Mouse (Mus musculus): ENCODE measurements at regions not wholly inside any gene's neighbourhood (a gene's known extent, or its start where the extent isn't known, plus 50 kb on each side); places are given as distances from the start of the nearest gene placed in this dataset.

DNA sequence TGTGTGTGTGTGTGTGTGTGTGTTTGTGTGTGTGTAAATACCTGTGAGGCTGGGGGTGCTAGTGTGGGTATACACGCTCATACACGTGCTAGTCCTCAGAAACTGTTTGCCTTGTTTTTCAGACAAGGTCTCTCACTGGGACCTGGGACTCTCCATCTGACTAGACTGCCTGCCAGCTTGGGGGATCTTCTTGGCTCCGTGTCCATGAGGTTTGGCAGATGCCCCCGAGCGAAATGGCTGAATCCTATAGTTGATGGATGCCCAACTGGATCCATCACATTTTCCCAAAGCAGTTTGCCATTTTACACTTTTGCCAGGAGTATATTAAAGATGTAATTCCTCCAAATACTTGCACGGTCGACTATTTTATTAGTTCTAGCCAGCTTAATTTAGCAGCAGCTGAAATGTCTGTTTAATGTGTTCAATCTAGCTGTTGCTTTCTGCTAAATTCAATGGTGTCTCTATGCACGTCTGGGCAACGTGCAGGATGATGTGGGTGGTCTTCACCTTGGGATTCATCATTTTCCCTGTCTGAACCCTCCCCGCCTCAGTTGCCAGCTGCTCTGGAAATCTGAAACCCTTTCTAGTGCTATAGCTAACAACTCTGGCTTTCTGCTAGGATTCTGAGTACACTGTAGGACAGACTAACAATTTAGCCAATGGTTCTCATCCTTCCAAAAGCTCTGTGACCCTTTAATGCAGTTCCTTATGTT, 213.3 kb upstream of the Lrig3 start:
- no peak overlapping the region for H3K27ac ChIP-seq
- WGBS: 74% methylated on average over 10 of the region's 10 CpGs
- H3K36me3 ChIP-seq (replicated peaks; ENCODE audit: control insufficient read depth, insufficient read depth): no peaks in the 10 kb centered on the region
- no peaks in the 10 kb centered on the region for H3K4me1 ChIP-seq (replicated peaks; ENCODE audit: control insufficient read depth, insufficient read depth, low read length)
- H3K9me3 ChIP-seq (ENCODE audit: control insufficient read depth, low read length): no peaks in the 10 kb centered on the region
- no peak for DNase-seq (ENCODE audit: low spot score)
- no peak for ATAC-seq (ENCODE audit: low FRiP score)
- H3K4me2 ChIP-seq (replicated peaks): no peak overlapping the region
- no peak overlapping the region for H3K4me3 ChIP-seq (replicated peaks; ENCODE audit: low read length)
- H3K9ac ChIP-seq: no peak overlapping the region
- no peaks in the 10 kb centered on the region for H3K27me3 ChIP-seq (ENCODE audit: control insufficient read depth, insufficient read depth, low read length)

DNA sequence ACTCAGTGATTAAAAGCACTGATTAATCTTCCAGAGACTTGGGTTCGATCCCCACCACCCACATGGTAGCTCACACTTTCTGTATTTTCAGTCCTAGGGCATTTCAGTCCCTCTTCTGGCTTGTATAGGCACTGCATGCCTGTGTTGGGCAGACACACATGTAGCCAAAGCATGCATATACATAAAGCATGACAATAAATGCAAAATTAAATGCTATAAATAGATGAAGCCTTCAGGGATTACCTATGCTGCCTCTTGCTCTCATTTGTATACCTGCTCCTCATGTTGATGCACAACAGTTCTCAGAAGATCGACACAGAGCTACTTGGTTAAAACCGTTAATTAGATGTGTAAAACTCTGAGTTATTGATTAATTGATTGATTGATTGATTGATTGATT, 206.8 kb upstream of the Lrig3 start:
- Histone ChIP-seq H3K9ac (no peak overlapping the region), H3K9me3 (ENCODE audit: control insufficient read depth, low read length) (peaks cover 13% of the 10 kb centered on the region; the same call in 1 of the 2 replicates), H3K4me2 (replicated peaks) (no peak overlapping the region), H3K4me1 (replicated peaks; ENCODE audit: control insufficient read depth, insufficient read depth, low read length) (no peaks in the 10 kb centered on the region), H3K36me3 (replicated peaks; ENCODE audit: control insufficient read depth, insufficient read depth) (no peaks in the 10 kb centered on the region), H3K27ac (no peak overlapping the region), H3K27me3 (ENCODE audit: control insufficient read depth, insufficient read depth, low read length) (no peaks in the 10 kb centered on the region), H3K4me3 (replicated peaks; ENCODE audit: low read length) (no peak overlapping the region)
- no peak for DNase-seq (ENCODE audit: low spot score)
- WGBS: 93% methylated on average over 3 of the region's 3 CpGs
- ATAC-seq (ENCODE audit: low FRiP score): no peak

DNA sequence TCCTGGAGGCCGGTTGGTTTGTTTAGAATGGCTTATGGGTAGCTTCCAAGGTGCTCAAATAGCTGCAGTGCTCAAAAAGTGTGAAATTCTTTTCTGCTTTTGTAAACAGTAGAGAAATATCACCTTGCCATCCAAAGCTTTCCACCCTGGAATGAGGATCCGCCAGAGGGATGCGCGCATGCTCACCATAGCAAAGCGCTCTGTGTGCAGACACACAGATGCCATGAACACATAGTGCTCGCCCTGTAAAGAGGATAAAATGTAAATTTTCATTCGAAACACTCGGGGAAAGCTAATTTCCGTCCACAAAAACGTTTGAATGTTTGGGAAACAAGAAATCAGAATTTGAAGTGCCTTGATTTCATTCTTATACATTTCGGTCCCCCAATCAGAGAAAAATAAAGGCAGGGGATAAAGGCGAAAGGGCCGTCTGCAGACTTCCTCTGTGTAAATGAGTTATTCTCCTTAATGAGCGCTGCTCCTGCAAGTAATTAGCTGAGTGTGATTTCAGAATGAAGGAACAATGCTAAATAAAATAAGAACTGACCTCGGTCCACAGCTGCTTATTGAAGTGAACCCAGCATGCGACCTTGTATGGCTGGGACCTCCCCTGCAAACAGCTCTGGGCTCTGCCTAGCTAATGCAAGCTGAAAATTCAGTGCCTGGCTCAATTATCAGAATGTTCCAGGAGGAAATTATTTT, 203.4 kb upstream of the Lrig3 start:
- 77% methylated on average over 16 of the region's 16 CpGs for WGBS
- Histone ChIP-seq H3K27ac (no peak overlapping the region), H3K4me3 (replicated peaks; ENCODE audit: low read length) (no peak overlapping the region), H3K4me2 (replicated peaks) (no peak overlapping the region), H3K36me3 (replicated peaks; ENCODE audit: control insufficient read depth, insufficient read depth) (no peaks in the 10 kb centered on the region), H3K4me1 (replicated peaks; ENCODE audit: control insufficient read depth, insufficient read depth, low read length) (no peaks in the 10 kb centered on the region), H3K27me3 (ENCODE audit: control insufficient read depth, insufficient read depth, low read length) (no peaks in the 10 kb centered on the region), H3K9ac (no peak overlapping the region), H3K9me3 (ENCODE audit: control insufficient read depth, low read length) (peaks cover 13% of the 10 kb centered on the region; the same call in 1 of the 2 replicates)
- no peak for ATAC-seq (ENCODE audit: low FRiP score)
- DNase-seq (ENCODE audit: low spot score): no peak

DNA sequence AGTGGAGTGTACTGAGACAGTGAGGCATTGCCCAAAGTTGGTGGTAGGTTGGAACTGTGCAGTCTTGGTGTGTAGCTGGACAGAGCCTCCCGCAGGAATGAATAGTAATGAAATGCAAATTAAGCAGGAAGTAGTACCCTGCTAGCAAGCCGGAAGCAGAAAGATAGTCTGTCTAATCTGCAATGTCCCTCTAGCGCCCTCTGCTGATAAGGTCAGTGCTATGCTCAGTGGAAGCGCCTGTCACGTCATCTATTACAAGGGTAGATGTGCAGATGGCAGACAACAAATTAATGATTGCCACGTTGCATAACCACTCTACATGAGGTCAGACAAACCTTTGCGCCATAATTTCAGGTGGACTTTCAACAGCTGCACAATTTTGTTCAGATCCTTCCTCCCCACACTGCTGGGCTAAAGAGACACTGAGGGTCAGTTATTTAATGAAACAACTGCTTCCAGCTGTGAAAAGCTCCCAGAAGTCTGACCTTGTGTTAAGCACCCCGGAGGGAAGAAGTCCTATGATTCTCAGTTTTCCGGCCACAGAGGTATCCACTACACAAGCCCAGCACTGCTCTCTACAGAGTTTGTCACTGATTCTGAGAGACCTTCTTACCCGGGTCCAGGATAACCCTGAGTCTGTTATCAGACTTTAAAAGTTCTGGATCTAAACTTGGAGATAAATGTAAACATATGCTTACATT, 201.4 kb upstream of the Lrig3 start:
- Histone ChIP-seq H3K27me3 (ENCODE audit: control insufficient read depth, insufficient read depth, low read length) (no peaks in the 10 kb centered on the region), H3K9me3 (ENCODE audit: control insufficient read depth, low read length) (peaks cover 13% of the 10 kb centered on the region; the same call in 1 of the 2 replicates), H3K4me3 (replicated peaks; ENCODE audit: low read length) (no peak overlapping the region), H3K36me3 (replicated peaks; ENCODE audit: control insufficient read depth, insufficient read depth) (no peaks in the 10 kb centered on the region), H3K9ac (no peak overlapping the region), H3K4me1 (replicated peaks; ENCODE audit: control insufficient read depth, insufficient read depth, low read length) (no peaks in the 10 kb centered on the region), H3K27ac (no peak overlapping the region), H3K4me2 (replicated peaks) (no peak overlapping the region)
- ATAC-seq (ENCODE audit: low FRiP score) (no peak), DNase-seq (ENCODE audit: low spot score) (no peak)
- 63% methylated on average over 10 of the region's 10 CpGs for WGBS

DNA sequence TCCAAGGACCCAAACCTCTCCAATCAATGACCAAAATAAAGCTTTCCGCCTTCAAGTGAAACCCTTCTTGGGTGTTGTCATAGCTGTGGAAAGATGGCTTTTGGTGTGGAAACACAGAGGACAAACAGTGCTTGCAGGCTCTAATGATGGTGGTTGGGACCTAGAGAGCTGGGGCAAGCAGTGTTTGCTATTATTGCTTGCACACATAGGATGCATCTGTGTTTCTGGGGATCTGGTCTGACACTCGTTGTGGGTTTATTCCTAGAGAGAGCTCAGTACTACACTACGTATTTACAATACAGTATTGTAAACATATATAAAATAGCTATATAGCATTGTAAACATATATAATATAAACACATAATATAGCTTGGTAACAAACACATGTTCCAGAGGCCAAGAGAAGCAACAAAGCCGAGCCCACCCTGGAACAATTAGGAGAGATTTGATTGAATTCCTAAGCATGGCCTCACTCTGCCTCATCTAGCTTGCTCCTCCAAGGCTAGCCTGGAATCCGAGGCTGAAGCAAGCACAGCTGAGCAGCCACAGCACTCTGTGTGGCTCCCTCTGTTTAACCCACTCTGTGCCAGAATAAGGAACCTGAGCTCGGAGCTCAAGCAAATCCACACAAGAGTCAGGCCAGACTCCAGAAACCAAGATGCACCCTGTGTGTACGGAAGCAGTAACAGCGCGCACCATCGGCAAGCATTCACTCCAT, 200.7 kb upstream of the Lrig3 start:
- H3K27ac ChIP-seq: no peak overlapping the region
- H3K4me2 ChIP-seq (replicated peaks): no peak overlapping the region
- H3K9ac ChIP-seq: no peak overlapping the region
- H3K4me1 ChIP-seq (replicated peaks; ENCODE audit: control insufficient read depth, insufficient read depth, low read length): no peaks in the 10 kb centered on the region
- H3K9me3 ChIP-seq (ENCODE audit: control insufficient read depth, low read length): peaks cover 13% of the 10 kb centered on the region; the same call in 1 of the 2 replicates
- H3K27me3 ChIP-seq (ENCODE audit: control insufficient read depth, insufficient read depth, low read length): no peaks in the 10 kb centered on the region
- ATAC-seq (ENCODE audit: low FRiP score) (no peak), DNase-seq (ENCODE audit: low spot score) (no peak)
- H3K36me3 ChIP-seq (replicated peaks; ENCODE audit: control insufficient read depth, insufficient read depth): no peaks in the 10 kb centered on the region
- WGBS: 82% methylated on average over 10 of the region's 10 CpGs
- H3K4me3 ChIP-seq (replicated peaks; ENCODE audit: low read length): no peak overlapping the region

- WGBS: 71% methylated on average over 3 of the region's 3 CpGs
- Histone ChIP-seq H3K9ac (no peak overlapping the region), H3K4me2 (replicated peaks) (no peak overlapping the region), H3K4me1 (replicated peaks; ENCODE audit: control insufficient read depth, insufficient read depth, low read length) (no peaks in the 10 kb centered on the region), H3K4me3 (replicated peaks; ENCODE audit: low read length) (no peak overlapping the region), H3K36me3 (replicated peaks; ENCODE audit: control insufficient read depth, insufficient read depth) (no peaks in the 10 kb centered on the region), H3K27ac (no peak overlapping the region), H3K27me3 (ENCODE audit: control insufficient read depth, insufficient read depth, low read length) (no peaks in the 10 kb centered on the region), H3K9me3 (ENCODE audit: control insufficient read depth, low read length) (no peaks in the 10 kb centered on the region)
- ATAC-seq (ENCODE audit: low FRiP score) (no peak), DNase-seq (ENCODE audit: low spot score) (no peak)
Measured at GRCm38 (mm10) chr10:125768281-125768680, 197.7 kb upstream of the Lrig3 start.

DNA sequence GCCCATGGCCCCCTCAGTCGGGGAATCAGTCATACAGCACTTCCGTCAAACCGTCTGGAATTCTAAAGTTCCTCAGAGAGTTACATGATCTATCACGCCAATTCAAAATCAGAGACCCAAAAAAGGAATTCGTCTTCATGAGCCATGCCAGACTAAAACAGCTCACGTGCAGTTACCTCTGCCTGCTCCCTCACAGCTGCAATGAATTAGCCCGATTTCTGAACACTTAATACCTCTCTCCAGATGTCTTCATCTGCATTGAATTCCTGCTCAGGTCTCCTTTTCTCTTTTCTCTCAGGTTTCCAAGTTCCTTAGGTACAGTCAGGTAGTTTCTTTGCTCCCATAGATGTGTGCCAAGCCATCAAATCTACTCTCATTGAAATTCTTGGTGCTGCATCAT, 192.4 kb upstream of the Lrig3 start:
- 84% methylated on average over 7 of the region's 7 CpGs for WGBS

GRCm38 (mm10) chr10:125782486-125782885, 183.5 kb upstream of the Lrig3 start:
- peaks cover 21% of the 10 kb centered on the region for H3K4me1 ChIP-seq (replicated peaks; ENCODE audit: control insufficient read depth, insufficient read depth, low read length)
- H3K27ac ChIP-seq: no peak overlapping the region
- H3K9ac ChIP-seq: no peak overlapping the region
- DNase-seq (ENCODE audit: low spot score): no peak
- no peak for ATAC-seq (ENCODE audit: low FRiP score)
- no peak overlapping the region for H3K4me2 ChIP-seq (replicated peaks)
- no peaks in the 10 kb centered on the region for H3K36me3 ChIP-seq (replicated peaks; ENCODE audit: control insufficient read depth, insufficient read depth)
- H3K27me3 ChIP-seq (ENCODE audit: control insufficient read depth, insufficient read depth, low read length): no peaks in the 10 kb centered on the region
- H3K9me3 ChIP-seq (ENCODE audit: control insufficient read depth, low read length): no peaks in the 10 kb centered on the region
- no peak overlapping the region for H3K4me3 ChIP-seq (replicated peaks; ENCODE audit: low read length)
- 64% methylated on average over 6 of the region's 6 CpGs for WGBS

More for the DNA sequence above, 192.4 kb upstream of the Lrig3 start:
- no peaks in the 10 kb centered on the region for H3K9me3 ChIP-seq (ENCODE audit: control insufficient read depth, low read length)
- ATAC-seq (ENCODE audit: low FRiP score) (no peak), DNase-seq (ENCODE audit: low spot score) (no peak)
- H3K36me3 ChIP-seq (replicated peaks; ENCODE audit: control insufficient read depth, insufficient read depth): no peaks in the 10 kb centered on the region
- H3K27ac ChIP-seq: no peak overlapping the region
- H3K27me3 ChIP-seq (ENCODE audit: control insufficient read depth, insufficient read depth, low read length): no peaks in the 10 kb centered on the region
- no peak overlapping the region for H3K4me3 ChIP-seq (replicated peaks; ENCODE audit: low read length)
- no peaks in the 10 kb centered on the region for H3K4me1 ChIP-seq (replicated peaks; ENCODE audit: control insufficient read depth, insufficient read depth, low read length)
- no peak overlapping the region for H3K9ac ChIP-seq
- H3K4me2 ChIP-seq (replicated peaks): no peak overlapping the region

GRCm38 (mm10) chr10:125784896-125785295, 181.1 kb upstream of the Lrig3 start:
- no peak for ATAC-seq (ENCODE audit: low FRiP score)
- H3K4me2 ChIP-seq (replicated peaks): no peak overlapping the region

More at GRCm38 (mm10) chr10:125784896-125785295, 181.1 kb upstream of the Lrig3 start:
- Histone ChIP-seq H3K36me3 (replicated peaks; ENCODE audit: control insufficient read depth, insufficient read depth) (no peaks in the 10 kb centered on the region), H3K9ac (no peak overlapping the region), H3K9me3 (ENCODE audit: control insufficient read depth, low read length) (no peaks in the 10 kb centered on the region), H3K4me3 (replicated peaks; ENCODE audit: low read length) (no peak overlapping the region), H3K27ac (no peak overlapping the region), H3K4me1 (replicated peaks; ENCODE audit: control insufficient read depth, insufficient read depth, low read length) (peaks cover 21% of the 10 kb centered on the region), H3K27me3 (ENCODE audit: control insufficient read depth, insufficient read depth, low read length) (no peaks in the 10 kb centered on the region)
- DNase-seq (ENCODE audit: low spot score): no peak
- 37% methylated on average over 2 of the region's 2 CpGs for WGBS

All from hindbrain, embryonic 14.5 days (tissue).